7 mouse cellular contexts compared by ENCODE assay signal in genomic region chr3:67429338-67429998, GRCm38 (mm10). TPM values are rescaled to one million over a fixed set of nuclear protein-coding genes. Genes with fewer than 3 reads are reported as not detected.
DNase-seq lines count a peak whose midpoint lies in the region; ATAC-seq and TF ChIP-seq lines count a peak whose summit lies in the region.

No protein-coding gene starts in this region.

- peak overlapping the region; percentile 89 for H3K4me3 ChIP-seq in lung, postnatal 0 days (ENCODE audit: low read depth, low read length)
- H3K4me3 ChIP-seq in embryonic facial prominence, embryonic 14.5 days (ENCODE audit: low read depth, low read length): peak overlapping the region; percentile 99
- peak overlapping the region; percentile 98 for H3K4me3 ChIP-seq in intestine, embryonic 15.5 days (replicated peaks)
- peak overlapping the region; percentile 79 for H3K4me3 ChIP-seq in neural tube, embryonic 13.5 days

- no peak overlapping the region for H3K27ac ChIP-seq in lung, postnatal 0 days (ENCODE audit: low read length)
- H3K27ac ChIP-seq in embryonic facial prominence, embryonic 14.5 days (replicated peaks; ENCODE audit: low read depth, low read length): no peak overlapping the region
- H3K27ac ChIP-seq in intestine, embryonic 15.5 days: no peak overlapping the region
- H3K27ac ChIP-seq in neural tube, embryonic 13.5 days (replicated peaks): no peak overlapping the region

- peaks cover 5% of the 10 kb centered on the region; the same call in 1 of the 2 replicates for H3K9me3 ChIP-seq in lung, postnatal 0 days (ENCODE audit: low read length)
- H3K9me3 ChIP-seq in embryonic facial prominence, embryonic 14.5 days (ENCODE audit: control insufficient read depth, low read length): peaks cover 13% of the 10 kb centered on the region; the same call in 1 of the 2 replicates
- no peaks in the 10 kb centered on the region for H3K9me3 ChIP-seq in intestine, embryonic 15.5 days
- H3K9me3 ChIP-seq in neural tube, embryonic 13.5 days: peaks cover 15% of the 10 kb centered on the region

- peak; percentile 30; the same call in 1 of the 2 replicates for TF ChIP-seq CTCF in lung, postnatal 0 days (IDR thresholded peaks at IDR 0.05)

- H3K27me3 ChIP-seq in lung, postnatal 0 days (replicated peaks; ENCODE audit: insufficient read depth, low read length): no peaks in the 10 kb centered on the region
- no peaks in the 10 kb centered on the region for H3K27me3 ChIP-seq in embryonic facial prominence, embryonic 14.5 days (replicated peaks; ENCODE audit: control insufficient read depth, insufficient read depth, low read length)
- H3K27me3 ChIP-seq in intestine, embryonic 15.5 days (replicated peaks): no peaks in the 10 kb centered on the region
- H3K27me3 ChIP-seq in neural tube, embryonic 13.5 days: no peaks in the 10 kb centered on the region

- WGBS in lung, postnatal 0 days: 28% methylated on average over 8 of the region's 8 CpGs
- WGBS in embryonic facial prominence, embryonic 14.5 days: 29% methylated on average over 8 of the region's 8 CpGs
- 28% methylated on average over 8 of the region's 8 CpGs for WGBS in intestine, embryonic 15.5 days
- WGBS in neural tube, embryonic 13.5 days: 33% methylated on average over 8 of the region's 8 CpGs

- no peaks in the 10 kb centered on the region for H3K4me1 ChIP-seq in lung, postnatal 0 days (ENCODE audit: insufficient read depth, low read depth, low read length)
- H3K4me1 ChIP-seq in embryonic facial prominence, embryonic 14.5 days (ENCODE audit: control insufficient read depth, insufficient read depth, low read length): peaks cover 7% of the 10 kb centered on the region
- H3K4me1 ChIP-seq in intestine, embryonic 15.5 days (replicated peaks): 0 out of 2 replicates have a peak, but pooled peaks cover 2% of the 10 kb centered on the region
- peaks cover 10% of the 10 kb centered on the region for H3K4me1 ChIP-seq in neural tube, embryonic 13.5 days (replicated peaks)

- DNase-seq in lung, postnatal 0 days (ENCODE audit: low spot score): no peak
- no peak for DNase-seq in lung, adult 18-20 months
- no peak for DNase-seq in embryonic facial prominence, embryonic 14.5 days (ENCODE audit: low spot score)
- DNase-seq in spleen, postnatal 14 days (ENCODE audit: low spot score in 2 of 2): no peak
- no peak for DNase-seq in right cerebral cortex, postnatal 25 days

- peak; percentile 52 for ATAC-seq in lung, postnatal 0 days
- no peak; the same call in 1 of the 2 replicates for ATAC-seq in embryonic facial prominence, embryonic 14.5 days (ENCODE audit: low read depth)
- peak; percentile 75 for ATAC-seq in intestine, embryonic 15.5 days
- ATAC-seq in neural tube, embryonic 13.5 days (ENCODE audit: low read depth): peak; percentile 76

- peak overlapping the region; percentile 88 for H3K4me2 ChIP-seq in lung, postnatal 0 days (replicated peaks; ENCODE audit: low read depth, low read length)
- peak overlapping the region; percentile 83 for H3K4me2 ChIP-seq in embryonic facial prominence, embryonic 14.5 days (ENCODE audit: low read depth, low read length)
- H3K4me2 ChIP-seq in intestine, embryonic 15.5 days (replicated peaks): peak overlapping the region; percentile 73
- H3K4me2 ChIP-seq in neural tube, embryonic 13.5 days: peak overlapping the region; percentile 93

- peaks cover 3% of the 10 kb centered on the region; the same call in 1 of the 2 replicates for H3K36me3 ChIP-seq in lung, postnatal 0 days (ENCODE audit: insufficient read depth, low read length)
- peaks cover 21% of the 10 kb centered on the region for H3K36me3 ChIP-seq in embryonic facial prominence, embryonic 14.5 days (ENCODE audit: control insufficient read depth, insufficient read depth, low read length)
- no peaks in the 10 kb centered on the region; the same call in 1 of the 2 replicates for H3K36me3 ChIP-seq in intestine, embryonic 15.5 days
- peaks cover 28% of the 10 kb centered on the region for H3K36me3 ChIP-seq in neural tube, embryonic 13.5 days

- TF ChIP-seq EP300 in lung, postnatal 0 days (IDR thresholded peaks at IDR 0.05): no peak

- no peak overlapping the region; the same call in 1 of the 2 replicates for H3K9ac ChIP-seq in lung, postnatal 0 days (replicated peaks; ENCODE audit: low read depth)
- H3K9ac ChIP-seq in embryonic facial prominence, embryonic 14.5 days (ENCODE audit: low read depth, low read length): peak overlapping the region; percentile 87
- no peak overlapping the region for H3K9ac ChIP-seq in intestine, embryonic 15.5 days
- peak overlapping the region; percentile 83 for H3K9ac ChIP-seq in neural tube, embryonic 13.5 days

RNA-seq across cellular contexts. Expression of gene Gfm1, which starts 0.4 kb away (rescaled TPM):
- polyA plus RNA-seq in lung, postnatal 0 days (2015; fragmentation: Nextera tagmentation; extraction: Ambion mirVana): 23.9 and 24.3 TPM in 2 replicates
- 47.2 and 53.5 TPM in 2 replicates for polyA plus RNA-seq in embryonic facial prominence, embryonic 14.5 days (2014; fragmentation: Nextera tagmentation; extraction: Ambion mirVana)
- polyA plus RNA-seq in intestine, embryonic 15.5 days (2015; fragmentation: Nextera tagmentation; extraction: Ambion mirVana): 54.6 and 59.7 TPM in 2 replicates
- 30.9 and 31.6 TPM in 2 replicates for polyA plus RNA-seq in neural tube, embryonic 13.5 days (2015; fragmentation: Nextera tagmentation; extraction: Ambion mirVana)

RNA-seq across cellular contexts. Expression of gene Lxn, which starts 34.3 kb away (rescaled TPM):
- 156 and 160 TPM in 2 replicates for polyA plus RNA-seq in lung, postnatal 0 days (2015; fragmentation: Nextera tagmentation; extraction: Ambion mirVana)
- polyA plus RNA-seq in embryonic facial prominence, embryonic 14.5 days (2014; fragmentation: Nextera tagmentation; extraction: Ambion mirVana): 105 and 107 TPM in 2 replicates
- polyA plus RNA-seq in intestine, embryonic 15.5 days (2015; fragmentation: Nextera tagmentation; extraction: Ambion mirVana): 86.8 and 92.4 TPM in 2 replicates
- polyA plus RNA-seq in neural tube, embryonic 13.5 days (2015; fragmentation: Nextera tagmentation; extraction: Ambion mirVana): 295 and 298 TPM in 2 replicates

RNA-seq across cellular contexts. Expression of gene Gm17402, which starts 54.5 kb away (rescaled TPM):
- polyA plus RNA-seq in lung, postnatal 0 days (2015; fragmentation: Nextera tagmentation; extraction: Ambion mirVana): not detected in 2 replicates
- polyA plus RNA-seq in embryonic facial prominence, embryonic 14.5 days (2014; fragmentation: Nextera tagmentation; extraction: Ambion mirVana): not detected in 2 replicates
- polyA plus RNA-seq in intestine, embryonic 15.5 days (2015; fragmentation: Nextera tagmentation; extraction: Ambion mirVana): not detected in 2 replicates
- polyA plus RNA-seq in neural tube, embryonic 13.5 days (2015; fragmentation: Nextera tagmentation; extraction: Ambion mirVana): not detected in 2 replicates

RNA-seq across cellular contexts. Expression of gene Mlf1, which starts 55.6 kb away (rescaled TPM):
- polyA plus RNA-seq in lung, postnatal 0 days (2015; fragmentation: Nextera tagmentation; extraction: Ambion mirVana): 39.8 and 54.8 TPM in 2 replicates
- 33.1 and 55.0 TPM in 2 replicates for polyA plus RNA-seq in embryonic facial prominence, embryonic 14.5 days (2014; fragmentation: Nextera tagmentation; extraction: Ambion mirVana)
- 6.8 and 9.1 TPM in 2 replicates for polyA plus RNA-seq in intestine, embryonic 15.5 days (2015; fragmentation: Nextera tagmentation; extraction: Ambion mirVana)
- 16.1 and 17.7 TPM in 2 replicates for polyA plus RNA-seq in neural tube, embryonic 13.5 days (2015; fragmentation: Nextera tagmentation; extraction: Ambion mirVana)

Comparison
In these comparisons a context has a peak if more than half of its experiments do, and no peak if none do; other contexts are left out.
1. H3K9ac ChIP-seq: peak in embryonic facial prominence, embryonic 14.5 days (single experiment) and neural tube, embryonic 13.5 days (single experiment); none in lung, postnatal 0 days (single experiment) and intestine, embryonic 15.5 days (single experiment).
2. Peak in every context shown above with its lines, with median percentiles within 50 percentile points of each other: H3K4me2 ChIP-seq and H3K4me3 ChIP-seq.